Mouse (Mus musculus) embryo, embryonic 9.5 days (tissue): ENCODE data around the gene Oas3.
"Not testable (repeated sequence)": the region's sequence is repeated elsewhere in the genome, so short reads cannot be mapped to it uniquely, and the experiment has no call there.

Experiments used
- DNase-seq: peaks from one replicate; pipeline ENCODE4 v3.0.0-alpha.2; 2017; ENCODE audit errors: extremely low spot score

Oas3 gene

GRCm38 (mm10) chr5:120777478-120777877, at the start of gene Oas3:
Oas3 (minus strand) TSS chr5:120777661.
- no peak for DNase-seq

DNA sequence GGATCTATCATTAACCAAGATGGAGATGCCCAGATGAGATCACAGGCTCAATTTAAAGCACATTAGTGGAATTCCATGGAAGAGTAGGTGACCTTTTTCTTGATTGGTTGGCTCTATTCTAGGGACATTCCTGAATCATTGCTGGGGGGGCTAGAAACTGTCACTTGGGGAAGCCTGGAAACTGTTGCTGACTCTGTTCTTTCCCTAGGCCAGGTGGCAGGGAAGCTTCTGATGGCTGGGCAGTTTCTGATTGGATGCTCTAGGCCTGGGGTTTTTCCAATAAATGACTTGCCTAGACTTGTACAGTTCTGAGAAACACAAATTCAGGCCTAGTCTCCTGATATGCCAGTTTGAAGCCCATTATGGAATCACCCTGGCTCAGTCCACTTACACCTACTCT, 41.5 kb upstream of the Oas3 start:
- DNase-seq: no peak

DNA sequence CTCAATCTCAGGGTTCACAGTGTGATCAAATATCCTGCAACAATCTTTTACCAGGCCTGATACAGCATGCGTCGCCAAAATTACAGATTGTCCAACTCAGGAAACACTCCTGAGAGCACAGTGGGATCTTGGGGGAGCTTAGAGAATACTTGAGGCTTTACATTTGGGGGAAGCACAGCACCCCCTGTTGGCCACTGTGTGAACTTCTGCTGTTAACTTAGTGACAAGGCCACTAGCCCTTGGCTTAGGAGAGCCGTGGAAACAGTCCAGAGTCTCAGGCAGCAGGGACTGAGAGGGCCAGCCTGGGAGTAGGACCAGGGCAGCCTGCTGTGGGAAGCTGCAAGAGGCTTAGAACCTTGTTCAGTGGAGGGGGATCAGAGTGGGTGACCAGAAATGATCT, 38.5 kb upstream of the Oas3 start:
- DNase-seq: no peak

GRCm38 (mm10) chr5:120813023-120813422, 35.6 kb upstream of the Oas3 start:
- no peak for DNase-seq

DNA sequence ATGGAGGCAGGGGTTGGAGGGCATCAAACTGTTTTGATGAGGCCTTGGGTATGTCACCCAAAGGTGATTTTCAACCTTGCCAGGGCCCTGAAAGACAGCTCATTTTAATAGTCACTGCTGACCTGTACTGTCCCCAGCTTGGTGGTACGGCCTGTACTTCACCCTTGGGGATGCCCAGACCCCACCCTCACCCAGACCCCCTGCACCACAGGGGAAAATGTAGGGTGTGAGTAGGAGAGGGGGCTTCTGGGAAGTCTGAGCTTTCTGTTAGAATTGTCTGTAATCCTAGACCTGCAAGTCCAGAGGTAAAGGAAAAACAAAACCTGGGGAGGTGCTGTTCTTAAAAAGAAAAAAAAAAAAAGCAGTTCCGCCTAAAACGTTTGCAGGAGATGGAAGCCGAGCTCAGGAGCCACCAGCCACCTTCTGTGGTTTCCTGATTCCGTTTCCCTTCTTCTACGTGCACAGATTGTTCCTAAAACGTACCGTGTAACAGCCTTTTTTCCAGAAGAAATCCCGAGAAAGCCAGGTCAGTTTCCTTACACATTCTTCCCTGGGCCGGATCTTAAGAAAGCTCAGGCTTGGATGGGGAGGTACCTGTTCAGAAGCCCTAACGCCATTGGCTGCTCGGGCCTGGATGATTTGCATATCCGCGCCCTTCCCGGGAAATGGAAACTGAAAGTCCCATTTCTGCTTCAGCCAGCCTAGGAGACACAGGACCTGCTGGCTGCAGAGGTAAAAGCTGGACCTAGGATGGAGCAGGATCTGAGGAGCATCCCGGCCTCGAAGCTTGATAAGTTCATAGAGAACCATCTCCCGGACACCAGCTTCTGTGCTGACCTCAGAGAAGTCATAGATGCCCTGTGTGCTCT, 34.7 kb upstream of the Oas3 start, which contains the start of gene Oas1c:
Oas1c (minus strand) TSS at position 564 of the 869 bp plus-strand sequence.
- peak; percentile 68 for DNase-seq

DNA sequence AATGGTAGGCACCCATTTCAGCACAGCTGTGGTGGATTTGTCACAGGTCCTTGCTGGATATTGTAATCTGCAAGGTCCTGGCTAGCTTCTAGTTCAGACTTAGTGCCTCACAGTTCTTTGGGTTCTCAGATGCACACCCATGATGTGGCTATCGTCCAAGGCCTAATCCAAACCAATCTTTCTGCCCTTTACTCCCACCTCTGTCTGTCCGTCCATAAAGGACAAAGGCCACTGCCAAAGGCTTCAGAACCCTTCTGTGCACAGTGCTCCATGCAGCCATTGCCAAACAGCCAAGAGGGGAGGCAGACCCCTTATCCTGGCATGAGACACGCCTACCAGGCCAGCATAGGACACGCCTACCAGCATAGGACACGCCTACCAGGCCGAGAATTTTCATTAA, 31.7 kb upstream of the Oas3 start:
- no peak for DNase-seq

DNA sequence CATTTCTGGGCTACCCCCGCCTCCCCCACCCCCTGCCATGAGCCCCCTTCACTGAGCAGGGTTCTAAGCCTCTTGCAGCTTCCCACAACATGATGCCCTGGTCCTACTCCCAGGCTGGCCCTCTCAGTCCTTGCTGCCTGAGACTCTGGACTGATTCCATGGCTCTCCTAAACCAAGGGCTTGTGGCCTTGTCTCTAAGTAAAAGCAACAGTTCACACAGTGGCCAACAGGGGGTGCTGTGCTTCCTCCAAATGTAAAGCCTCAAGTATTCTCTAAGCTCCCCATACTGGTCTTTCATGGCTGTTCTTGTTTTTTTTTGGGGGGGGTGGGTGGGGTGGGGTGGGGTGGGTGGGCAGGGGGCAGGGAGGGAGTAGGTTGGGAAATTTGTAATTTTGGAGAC, 29.0 kb upstream of the Oas3 start:
- DNase-seq: peak; percentile 37

GRCm38 (mm10) chr5:120803596-120803995, 26.1 kb upstream of the Oas3 start:
- DNase-seq: no peak

GRCm38 (mm10) chr5:120798943-120799342, 21.5 kb upstream of the Oas3 start:
- not testable (repeated sequence) for DNase-seq

GRCm38 (mm10) chr5:120798147-120798546, 20.7 kb upstream of the Oas3 start:
- DNase-seq: not testable (repeated sequence)

GRCm38 (mm10) chr5:120795480-120796034, 18.1 kb upstream of the Oas3 start, which contains the start of gene Oas1e:
Oas1e (minus strand) TSS chr5:120795530.
- not testable (repeated sequence) for DNase-seq

DNA sequence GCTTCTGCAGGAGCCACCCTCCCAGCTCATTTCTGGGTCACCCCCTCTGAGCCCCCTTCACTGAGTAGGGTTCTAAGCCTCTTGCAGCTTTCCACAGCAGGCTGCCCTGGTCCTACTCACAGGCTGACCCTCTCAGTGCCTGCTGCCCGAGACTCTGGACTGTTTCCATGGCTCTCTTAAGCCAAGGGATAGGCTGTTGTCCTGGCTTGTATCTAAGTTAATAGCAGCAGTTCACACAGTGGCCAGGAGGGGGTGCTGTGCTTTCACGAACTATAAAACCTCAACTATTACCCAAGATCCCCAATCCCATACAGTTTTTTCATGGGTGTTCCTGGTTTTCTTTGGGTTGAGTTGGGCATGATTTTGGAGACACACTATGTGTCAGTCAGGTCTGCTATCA, 15.6 kb upstream of the Oas3 start:
- peak; percentile 45 for DNase-seq

GRCm38 (mm10) chr5:120787042-120787441, 9.6 kb upstream of the Oas3 start:
- DNase-seq: no peak

DNA sequence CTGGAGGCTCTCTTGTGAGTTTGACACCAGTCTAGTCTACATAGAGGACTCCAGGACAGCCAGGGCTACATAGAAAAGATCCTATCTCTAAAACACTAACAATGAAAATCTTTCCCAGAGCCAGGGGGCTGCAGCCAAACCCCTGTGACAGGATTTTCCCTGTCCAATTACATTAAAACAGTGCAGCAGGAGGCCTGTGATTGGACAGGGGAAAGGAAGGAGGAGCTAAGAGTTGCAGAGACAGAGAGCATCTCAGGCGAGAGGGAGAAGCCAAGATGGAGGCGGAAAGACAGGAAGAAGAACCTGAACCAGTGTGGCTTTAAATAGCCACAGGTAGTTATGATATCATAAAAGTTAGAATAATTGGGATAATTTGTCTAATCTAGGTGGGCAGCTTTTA, 5.0 kb upstream of the Oas3 start:
- no peak for DNase-seq

GRCm38 (mm10) chr5:120781646-120782045, 4.2 kb upstream of the Oas3 start:
- DNase-seq: no peak

DNA sequence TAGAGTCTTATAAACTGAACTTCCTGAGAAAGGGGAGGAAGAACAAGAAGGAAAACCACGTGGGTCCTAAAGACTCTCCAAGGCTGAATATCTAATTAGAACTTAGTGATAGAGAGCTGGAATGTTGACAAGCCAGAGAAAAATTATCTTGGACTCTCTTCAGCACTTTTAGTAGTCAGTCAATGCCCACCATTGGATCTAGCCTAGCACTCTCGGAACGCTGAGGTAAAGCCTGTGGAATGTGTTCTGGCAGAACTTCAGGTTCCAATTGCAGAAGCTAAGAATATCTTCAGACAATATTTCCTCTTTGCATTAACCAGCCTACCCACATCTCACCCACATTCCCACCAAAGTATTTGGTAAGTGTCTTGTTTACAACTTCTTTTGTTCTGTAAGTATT, 2.5 kb upstream of the Oas3 start:
- no peak for DNase-seq

- DNase-seq: no peak
These were observed 1.5 kb upstream of the Oas3 start for GRCm38 (mm10) chr5:120778941-120779340.

GRCm38 (mm10) chr5:120776801-120777200, 660 bp downstream of the Oas3 start:
- no peak for DNase-seq

- no peak for DNase-seq
These were observed 2.0 kb downstream of the Oas3 start for GRCm38 (mm10) chr5:120775287-120775985.

- DNase-seq: no peak
These were observed 8.1 kb downstream of the Oas3 start for GRCm38 (mm10) chr5:120769396-120769795.

DNA sequence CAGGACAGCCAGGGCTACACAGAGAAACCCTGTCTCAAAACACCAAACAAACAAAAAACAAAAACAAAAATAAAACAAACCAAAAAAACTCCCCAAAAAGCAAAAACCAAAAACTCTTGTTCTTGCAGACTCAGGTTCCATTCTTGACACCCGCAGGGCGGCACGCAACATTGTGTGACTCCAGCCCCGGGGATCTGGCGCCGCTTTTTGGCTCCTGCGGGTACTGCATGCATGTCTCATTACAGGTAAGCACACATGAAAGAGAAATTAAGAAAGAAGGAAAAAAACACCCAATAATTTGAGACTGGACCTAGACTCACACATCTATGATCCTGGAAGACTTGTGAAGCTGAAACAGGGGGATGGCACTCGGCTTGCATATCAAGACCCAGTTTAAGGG, 12.5 kb downstream of the Oas3 start:
- no peak for DNase-seq

- peak; percentile 29 for DNase-seq
These were observed 15.6 kb downstream of the Oas3 start for GRCm38 (mm10) chr5:120761901-120762300.

DNA sequence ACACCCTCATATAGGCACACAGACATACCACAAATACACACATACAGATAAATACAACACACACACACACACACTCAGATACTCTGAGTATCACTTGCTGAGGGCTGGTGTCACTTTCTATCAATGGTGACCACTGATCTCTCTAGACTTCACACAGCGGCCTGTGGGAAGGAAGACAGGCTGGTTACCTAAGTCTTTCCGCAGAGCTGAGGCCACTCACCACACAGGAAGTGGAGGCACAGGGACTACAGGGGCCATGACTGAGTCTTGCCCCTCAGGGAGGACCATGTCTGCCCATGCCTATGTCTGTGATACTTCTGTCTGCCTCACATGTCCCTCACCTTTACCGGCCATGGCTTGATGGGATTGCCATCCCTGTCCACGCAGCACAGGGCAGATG, 23.2 kb downstream of the Oas3 start:
- no peak for DNase-seq
